Mouse (Mus musculus): ENCODE measurements at regions not wholly inside any gene's neighbourhood (a gene's known extent, or its start where the extent isn't known, plus 50 kb on each side); places are given as distances from the start of the nearest gene placed in this dataset.

- DNase-seq (ENCODE audit: low spot score in 2 of 2) = no peak
These were observed 192.5 kb downstream of the Cdc5l start for GRCm38 (mm10) chr17:45240963-45241543.

- no peak for DNase-seq (ENCODE audit: low spot score in 2 of 2)
These were observed 193.0 kb downstream of the Cdc5l start for GRCm38 (mm10) chr17:45240545-45240944.

GRCm38 (mm10) chr17:45237246-45237645 is 196.3 kb downstream of the Cdc5l start:
- no peak for DNase-seq (ENCODE audit: low spot score in 2 of 2)

- no peak for DNase-seq (ENCODE audit: low spot score in 2 of 2)
These were observed 198.1 kb downstream of the Cdc5l start for GRCm38 (mm10) chr17:45235401-45235800.

- DNase-seq (ENCODE audit: low spot score in 2 of 2) = no peak
These were observed 200.7 kb downstream of the Cdc5l start for GRCm38 (mm10) chr17:45232874-45233273.

GRCm38 (mm10) chr17:45227190-45227589 is 206.3 kb downstream of the Cdc5l start:
- DNase-seq (ENCODE audit: low spot score in 2 of 2) = no peak

GRCm38 (mm10) chr17:45226486-45226885 is 207.1 kb downstream of the Cdc5l start:
- no peak for DNase-seq (ENCODE audit: low spot score in 2 of 2)

GRCm38 (mm10) chr17:45221625-45222024 is 211.9 kb downstream of the Cdc5l start:
- no peak for DNase-seq (ENCODE audit: low spot score in 2 of 2)

- DNase-seq (ENCODE audit: low spot score in 2 of 2) = no peak
These were observed 216.4 kb downstream of the Cdc5l start for GRCm38 (mm10) chr17:45217126-45217525.

- DNase-seq (ENCODE audit: low spot score in 2 of 2) = no peak
These were observed 218.2 kb downstream of the Cdc5l start for GRCm38 (mm10) chr17:45215067-45216049.

GRCm38 (mm10) chr17:45210984-45211383 is 222.6 kb downstream of the Cdc5l start:
- DNase-seq (ENCODE audit: low spot score in 2 of 2) = no peak

- no peak for DNase-seq (ENCODE audit: low spot score in 2 of 2)
These were observed 224.2 kb downstream of the Cdc5l start for GRCm38 (mm10) chr17:45209387-45209663.

- DNase-seq (ENCODE audit: low spot score in 2 of 2) = no peak
These were observed 224.7 kb downstream of the Cdc5l start for GRCm38 (mm10) chr17:45208596-45209386.

GRCm38 (mm10) chr17:45195779-45196178 is 237.8 kb downstream of the Cdc5l start:
- no peak for DNase-seq (ENCODE audit: low spot score in 2 of 2)

- no peak for DNase-seq (ENCODE audit: low spot score in 2 of 2)
These were observed 238.7 kb downstream of the Cdc5l start for GRCm38 (mm10) chr17:45194786-45195281.

- no peak for DNase-seq (ENCODE audit: low spot score in 2 of 2)
These were observed 240.0 kb downstream of the Cdc5l start for GRCm38 (mm10) chr17:45193456-45194025.

- DNase-seq (ENCODE audit: low spot score in 2 of 2) = no peak
These were observed 246.1 kb downstream of the Cdc5l start for GRCm38 (mm10) chr17:45187402-45187801.

GRCm38 (mm10) chr17:45176340-45176739 is 257.2 kb downstream of the Cdc5l start:
- no peak for DNase-seq (ENCODE audit: low spot score in 2 of 2)

GRCm38 (mm10) chr17:45169257-45169994 is 264.1 kb downstream of the Cdc5l start:
- no peak for DNase-seq (ENCODE audit: low spot score in 2 of 2)

Measured in gastrocnemius, adult 8-10 months (tissue).